Mouse (Mus musculus) gastrocnemius, adult 2 months (tissue): ENCODE data around the gene Lrrc36. TPM values are rescaled to one million over a fixed set of nuclear protein-coding genes. Genes with fewer than 3 reads are reported as not detected.

Source experiments
- DNase-seq: peaks from one replicate; pipeline ENCODE4 v3.0.0; 2022
- H3K27ac ChIP-seq: fragments of 200-600 bp; 2 replicates; pipeline ENCODE4 v1.8.1; 2022; ENCODE audit warnings: mild to moderate bottlenecking
- H3K4me3 ChIP-seq: fragments of 200-600 bp; 2 replicates; pipeline ENCODE4 v1.8.1; 2022; ENCODE audit warnings: mild to moderate bottlenecking, moderate library complexity
- CTCF ChIP-seq: fragments of 200-600 bp; IDR thresholded peaks from 2 replicates; pipeline ENCODE4 v1.8.1; 2022; ENCODE audit warnings: antibody characterized with exemption, mild to moderate bottlenecking, moderate library complexity
- intact Hi-C: fragments of 180-260 bp; cut with DNase I; formaldehyde crosslinking; loops from one replicate; pipeline ENCODE4 v1.15.1; 2025
- long read RNA-seq, 2 experiments: library from polyadenylated mRNA; stranded (forward); transcript quantifications; one replicate each; pipeline ENCODE4 v2.0.0; 2021
- total RNA-seq, 2 experiments: library from RNA; stranded (reverse); gene quantifications; 2 replicates each; pipeline ENCODE4 v1.2.3; 2021

Lrrc36 gene
- total RNA-seq, result under 1 TPM; 0.64 to 0.73 TPM
- long read RNA-seq, experiment 1, result 0 reads
- long read RNA-seq, experiment 2, partial matches to known transcripts, result 0 of 1 reads
- long read RNA-seq, experiment 2, other reads (novel, unspliced or antisense), result 1 of 1 reads

GRCm38 (mm10) chr8:105413391-105413790 lies at the start of gene Lrrc36, which contains the start of gene Kctd19:
TSS of gene Lrrc36 (plus strand) at chr8:105413571.
TSS of gene Kctd19 (minus strand) at chr8:105413502.
- peak; percentile 74 for TF ChIP-seq CTCF
- intact Hi-C loops, result loop anchor here (5.0 kb wide), 1 partner anchor 39 kb away; no protein-coding TSS in a partner anchor
- Histone ChIP-seq H3K4me3 (peak within 1 kb of the TSS; percentile 66), H3K27ac (peak within 1 kb of the TSS; percentile 25; the same call in 1 of the 2 replicates)
- peak; percentile 80 for DNase-seq

DNA sequence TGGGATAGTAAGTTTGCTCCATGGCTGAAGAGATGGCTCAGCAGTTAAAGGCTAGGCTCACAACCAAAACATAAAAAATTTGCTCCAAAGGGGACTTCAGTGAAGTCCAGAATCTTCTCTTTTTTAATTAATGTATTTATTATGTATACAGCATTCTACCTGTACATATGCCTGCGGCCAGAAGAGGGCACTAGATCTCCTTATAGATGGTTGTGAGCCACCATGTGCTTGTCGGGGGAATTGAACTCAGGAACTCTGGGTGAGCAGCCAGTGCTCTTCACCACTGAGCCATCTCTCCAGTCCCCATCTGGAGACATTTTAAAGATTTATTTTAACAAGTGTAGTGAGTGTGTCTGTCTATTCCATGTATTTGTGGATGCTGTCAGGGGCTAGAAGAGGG lies 46.3 kb upstream of the Lrrc36 start:
- H3K27ac ChIP-seq, result no peak overlapping the region
- DNase-seq, result peak; percentile 21
- intact Hi-C loops, result loop anchor here (2.0 kb wide), 1 partner anchor 32 kb away; no protein-coding TSS in a partner anchor
- H3K4me3 ChIP-seq, result no peak overlapping the region
- TF ChIP-seq CTCF, result peak; percentile 68

DNA sequence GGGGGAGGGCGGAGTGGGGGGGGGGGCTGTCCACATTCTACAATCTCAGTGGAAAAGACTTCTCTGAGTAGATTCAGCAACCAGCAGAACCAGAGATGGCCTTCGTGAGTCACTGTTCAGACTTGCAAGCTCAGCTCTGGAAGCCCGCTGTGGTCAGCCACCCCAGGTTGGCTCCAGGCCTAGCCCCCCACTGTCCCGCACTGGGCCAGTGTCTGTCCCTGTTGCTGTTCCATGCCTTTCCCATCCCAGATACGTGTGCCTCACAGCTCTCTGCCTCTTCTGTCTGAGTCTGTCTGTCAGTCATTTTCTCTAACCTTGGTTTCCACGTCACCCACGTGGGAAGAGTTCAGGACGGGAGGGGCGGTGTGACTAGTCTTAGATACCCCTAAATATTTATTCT lies 40.9 kb upstream of the Lrrc36 start:
- H3K27ac ChIP-seq, result no peak overlapping the region
- intact Hi-C loops, result no loop called here
- peak; percentile 16 for DNase-seq
- no peak overlapping the region for H3K4me3 ChIP-seq
- no peak for TF ChIP-seq CTCF

GRCm38 (mm10) chr8:105373032-105373431 lies 40.3 kb upstream of the Lrrc36 start, which contains the start of gene Plekhg4:
TSS of gene Plekhg4 (plus strand) at chr8:105373274.
- peak; percentile 16 for DNase-seq
- no peak for TF ChIP-seq CTCF
- Histone ChIP-seq H3K4me3 (no peak within 1 kb of the TSS), H3K27ac (no peak within 1 kb of the TSS)
- intact Hi-C loops, result no loop called here

DNA sequence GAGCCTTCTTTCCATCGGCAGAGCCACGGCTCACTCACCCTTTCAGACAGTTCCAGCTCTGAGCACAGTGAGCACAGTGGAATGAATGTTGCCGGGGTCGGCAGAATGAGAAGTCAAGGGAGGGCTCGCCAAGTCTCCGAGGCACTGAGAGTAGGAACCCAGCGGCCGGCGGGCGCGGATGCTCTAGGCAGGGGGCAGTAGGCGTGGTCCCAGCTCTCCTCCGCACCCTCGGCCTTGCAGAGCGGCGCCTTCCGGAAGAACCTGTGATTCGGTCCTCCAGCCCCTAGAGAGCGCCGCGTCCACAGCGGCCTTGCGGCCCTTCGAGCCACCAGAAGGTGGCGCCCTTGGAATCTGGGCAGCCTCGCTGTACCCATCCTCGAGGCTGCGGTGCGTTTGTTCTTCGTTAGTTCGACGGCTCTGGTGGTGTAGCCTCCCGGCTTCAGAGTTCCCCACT lies 38.8 kb upstream of the Lrrc36 start:
- no peak overlapping the region for H3K27ac ChIP-seq
- peak; percentile 30 for DNase-seq
- TF ChIP-seq CTCF, result peak; percentile 49
- intact Hi-C loops, result no loop called here
- no peak overlapping the region for H3K4me3 ChIP-seq

- TF ChIP-seq CTCF, result no peak
- intact Hi-C loops, result no loop called here
- Histone ChIP-seq H3K4me3 (no peak overlapping the region), H3K27ac (no peak overlapping the region; the same call in 1 of the 2 replicates)
- peak; percentile 50 for DNase-seq
These were observed 34.7 kb upstream of the Lrrc36 start for GRCm38 (mm10) chr8:105378673-105379072.

DNA sequence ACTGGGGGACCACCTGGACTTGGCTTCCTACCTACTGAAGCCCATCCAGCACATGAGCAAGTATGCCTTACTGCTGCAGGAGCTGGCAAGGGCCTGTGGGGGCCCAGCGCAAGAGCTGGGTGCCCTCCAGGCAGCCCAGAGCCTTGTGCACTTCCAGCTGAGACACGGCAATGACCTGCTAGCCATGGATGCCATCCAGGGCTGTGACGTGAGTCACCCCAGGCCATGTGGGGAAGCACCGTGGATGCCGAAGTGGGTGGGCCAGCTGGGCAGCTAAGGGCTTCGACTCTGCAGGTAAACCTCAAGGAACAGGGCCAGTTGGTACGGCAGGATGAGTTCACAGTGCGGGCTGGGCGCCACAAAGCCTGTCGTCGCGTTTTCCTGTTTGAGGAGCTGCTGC lies 33.1 kb upstream of the Lrrc36 start:
- H3K4me3 ChIP-seq, result no peak overlapping the region
- DNase-seq, result peak; percentile 26
- no peak overlapping the region for H3K27ac ChIP-seq
- no peak for TF ChIP-seq CTCF
- intact Hi-C loops, result no loop called here

- intact Hi-C loops, result no loop called here
- H3K4me3 ChIP-seq, result no peak overlapping the region
- TF ChIP-seq CTCF, result peak; percentile 9; the same call in 1 of the 2 replicates
These were observed 29.3 kb upstream of the Lrrc36 start for GRCm38 (mm10) chr8:105384070-105384469.

DNA sequence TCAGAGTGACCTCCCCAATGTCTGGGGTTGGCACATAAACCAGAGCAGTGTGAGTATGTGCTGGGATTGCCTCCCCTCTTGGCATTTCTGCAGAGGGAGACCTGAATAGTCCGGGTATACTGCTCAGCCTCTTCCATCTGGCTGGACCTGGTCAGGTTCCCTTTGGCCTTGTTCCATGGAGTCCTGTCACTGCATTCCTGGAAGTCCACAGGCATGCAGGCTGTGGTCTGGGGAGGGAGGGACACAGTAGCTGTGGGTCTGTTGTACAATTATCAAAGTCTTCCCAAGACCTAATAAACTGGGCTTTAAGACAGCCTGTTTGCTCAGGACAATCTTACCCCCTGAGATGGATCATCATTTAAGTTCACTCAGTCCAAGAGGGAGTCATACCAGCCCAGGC lies 26.2 kb upstream of the Lrrc36 start:
- Histone ChIP-seq H3K4me3 (no peak overlapping the region), H3K27ac (peak overlapping the region; percentile 77)
- intact Hi-C loops, result no loop called here
- TF ChIP-seq CTCF, result no peak
- DNase-seq, result peak; percentile 35

More at GRCm38 (mm10) chr8:105384070-105384469, 29.3 kb upstream of the Lrrc36 start:
- peak; percentile 3 for DNase-seq
- H3K27ac ChIP-seq, result no peak overlapping the region

- intact Hi-C loops, result no loop called here
- TF ChIP-seq CTCF, result no peak
- DNase-seq, result peak; percentile 61
- Histone ChIP-seq H3K27ac (peak overlapping the region; percentile 77), H3K4me3 (no peak overlapping the region; the same call in 1 of the 2 replicates)
These were observed 24.3 kb upstream of the Lrrc36 start for GRCm38 (mm10) chr8:105389096-105389495.

GRCm38 (mm10) chr8:105393089-105393787 lies 20.1 kb upstream of the Lrrc36 start:
- no peak overlapping the region for H3K4me3 ChIP-seq
- peak; percentile 51 for DNase-seq
- intact Hi-C loops, result no loop called here
- H3K27ac ChIP-seq, result peak overlapping the region; percentile 57
- TF ChIP-seq CTCF, result no peak

DNA sequence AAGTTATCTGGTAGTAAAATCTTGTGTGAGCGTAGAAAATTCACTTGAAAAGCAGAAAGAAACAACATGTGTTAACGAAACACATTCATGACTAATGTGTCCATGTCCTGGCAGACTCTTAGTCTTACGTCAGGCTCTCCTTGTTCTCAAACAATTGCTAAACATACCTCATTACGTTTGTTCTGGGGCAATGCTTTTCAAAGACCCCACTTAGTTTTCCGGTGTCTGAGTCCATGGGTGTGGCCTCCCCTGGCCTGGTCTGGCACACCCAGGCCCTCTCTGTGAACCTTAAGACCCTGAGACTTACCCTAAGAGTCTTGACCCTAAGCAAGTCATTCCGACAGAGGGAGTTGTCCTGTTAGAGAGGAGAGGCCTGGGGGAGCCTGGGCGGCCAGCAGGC lies 19.5 kb upstream of the Lrrc36 start:
- peak overlapping the region; percentile 57; the same call in 1 of the 2 replicates for H3K27ac ChIP-seq
- no peak for DNase-seq
- intact Hi-C loops, result no loop called here
- no peak overlapping the region for H3K4me3 ChIP-seq
- TF ChIP-seq CTCF, result no peak

DNA sequence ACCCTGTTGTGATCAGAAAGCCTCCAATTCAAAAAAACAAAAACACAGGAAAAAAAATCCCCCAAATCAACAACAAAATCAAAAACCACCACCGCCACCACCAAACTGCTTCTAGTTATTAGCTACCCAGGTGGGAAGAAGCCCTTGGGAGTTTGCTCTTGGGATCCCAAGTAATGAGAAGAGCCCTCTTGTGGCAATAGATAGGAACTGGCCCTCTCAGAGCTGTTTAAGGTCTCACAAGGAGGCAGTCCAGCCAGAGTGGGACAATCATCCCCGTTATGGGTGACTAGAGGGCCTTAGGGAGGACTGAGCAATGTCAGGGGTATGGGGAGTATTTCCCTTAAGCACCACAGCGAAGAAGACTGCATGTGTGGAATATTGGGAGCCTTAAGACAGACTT lies 15.6 kb upstream of the Lrrc36 start:
- TF ChIP-seq CTCF, result peak; percentile 91
- DNase-seq, result peak; percentile 46
- Histone ChIP-seq H3K27ac (no peak overlapping the region), H3K4me3 (no peak overlapping the region)
- intact Hi-C loops, result loop anchor here (2.0 kb wide), 1 partner anchor 31 kb away; no protein-coding TSS in a partner anchor
